Mouse (Mus musculus): ENCODE measurements at regions not wholly inside any gene's neighbourhood (a gene's known extent, or its start where the extent isn't known, plus 50 kb on each side); places are given as distances from the start of the nearest gene placed in this dataset.

DNA sequence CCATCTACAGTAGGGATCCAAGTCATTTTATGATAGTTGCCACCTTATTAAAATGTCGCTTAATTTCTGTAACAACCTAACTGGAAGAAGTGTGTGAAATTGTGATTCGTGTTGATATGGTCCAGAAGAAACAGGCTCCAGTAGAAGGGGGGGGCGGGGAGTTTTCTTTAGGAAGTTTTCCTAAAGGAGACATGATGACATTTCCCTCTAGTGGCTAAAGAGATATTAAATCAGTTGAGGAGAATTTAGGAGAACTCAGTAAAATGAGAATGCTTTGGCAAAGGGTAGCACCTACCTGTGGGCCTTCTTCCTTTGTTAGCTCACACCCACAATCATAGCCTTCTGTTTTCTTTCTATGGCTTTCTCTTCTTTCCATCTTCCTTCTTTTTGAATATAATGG is 107.7 kb downstream of the Tnfsf18 start:
- Histone ChIP-seq H3K27ac (no peak overlapping the region), H3K4me2 (ENCODE audit: low read length) (no peak overlapping the region), H3K4me3 (replicated peaks; ENCODE audit: low read depth, low read length) (no peak overlapping the region), H3K36me3 (ENCODE audit: insufficient read depth, low read length) (no peaks in the 10 kb centered on the region), H3K4me1 (replicated peaks; ENCODE audit: insufficient read depth, low read length) (no peaks in the 10 kb centered on the region), H3K27me3 (ENCODE audit: insufficient read depth, low read length) (no peaks in the 10 kb centered on the region), H3K9ac (ENCODE audit: low read depth, low read length) (no peak overlapping the region), H3K9me3 (replicated peaks; ENCODE audit: low read length) (no peaks in the 10 kb centered on the region)
- DNase-seq (ENCODE audit: low spot score): peak; percentile 68
- ATAC-seq (replicated peaks; ENCODE audit: low FRiP score, low read depth): no peak
- peak; percentile 59 for TF ChIP-seq CTCF (IDR thresholded peaks at IDR 0.05; ENCODE audit: low read depth)
- WGBS: 78% methylated on average over 3 of the region's 3 CpGs

DNA sequence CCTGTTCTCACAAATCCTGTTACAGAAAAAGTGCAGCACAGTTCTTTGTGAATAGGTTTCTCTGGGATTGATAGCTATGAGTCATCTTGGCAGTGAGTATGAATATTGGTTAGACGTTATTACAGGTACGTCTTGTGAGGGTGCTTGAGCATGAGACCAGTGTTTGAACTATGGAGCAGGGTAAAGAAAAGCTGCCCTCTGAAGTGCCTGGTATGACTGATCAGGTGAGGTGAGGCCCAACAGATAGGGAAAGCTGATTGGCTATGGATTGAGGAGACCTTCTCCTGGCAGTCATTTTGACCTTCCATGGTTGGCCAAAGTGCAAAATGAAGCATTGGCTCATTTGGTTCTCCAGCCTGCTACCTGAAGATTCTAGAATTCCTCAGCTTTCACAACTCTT is 106.7 kb downstream of the Tnfsf18 start:
- no peak overlapping the region for H3K4me2 ChIP-seq (ENCODE audit: low read length)
- ATAC-seq (replicated peaks; ENCODE audit: low FRiP score, low read depth): no peak
- H3K9ac ChIP-seq (ENCODE audit: low read depth, low read length): no peak overlapping the region
- TF ChIP-seq CTCF (IDR thresholded peaks at IDR 0.05; ENCODE audit: low read depth): no peak
- H3K27me3 ChIP-seq (ENCODE audit: insufficient read depth, low read length): no peaks in the 10 kb centered on the region
- no peaks in the 10 kb centered on the region for H3K4me1 ChIP-seq (replicated peaks; ENCODE audit: insufficient read depth, low read length)
- H3K9me3 ChIP-seq (replicated peaks; ENCODE audit: low read length): no peaks in the 10 kb centered on the region
- no peak for DNase-seq (ENCODE audit: low spot score)
- H3K27ac ChIP-seq: no peak overlapping the region
- H3K36me3 ChIP-seq (ENCODE audit: insufficient read depth, low read length): no peaks in the 10 kb centered on the region
- WGBS: 92% methylated on average over 2 of the region's 2 CpGs
- no peak overlapping the region for H3K4me3 ChIP-seq (replicated peaks; ENCODE audit: low read depth, low read length)

DNA sequence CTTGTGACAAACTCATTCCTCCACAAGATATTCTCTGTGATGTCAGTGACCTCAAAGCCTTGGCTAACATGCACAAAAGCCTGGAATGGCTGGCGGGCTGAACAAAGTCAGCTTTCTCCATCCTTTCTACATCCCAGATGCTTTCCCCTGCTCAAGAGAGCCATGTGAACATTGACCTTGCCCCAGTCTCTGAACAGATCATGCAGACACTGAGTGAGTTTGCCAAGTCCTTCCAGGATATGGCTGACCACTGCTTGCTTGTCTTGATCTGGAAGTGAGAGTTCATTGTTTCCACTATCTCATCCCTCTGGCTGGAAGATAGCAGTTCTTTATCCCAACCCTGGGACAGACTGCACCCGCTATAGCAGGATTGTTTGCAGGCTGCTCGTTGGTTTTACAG is 103.7 kb downstream of the Tnfsf18 start:
- no peaks in the 10 kb centered on the region for H3K4me1 ChIP-seq (replicated peaks; ENCODE audit: insufficient read depth, low read length)
- no peak overlapping the region for H3K4me2 ChIP-seq (ENCODE audit: low read length)
- TF ChIP-seq CTCF (IDR thresholded peaks at IDR 0.05; ENCODE audit: low read depth): no peak
- DNase-seq (ENCODE audit: low spot score) (no peak), ATAC-seq (replicated peaks; ENCODE audit: low FRiP score, low read depth) (no peak)
- WGBS: 79% methylated on average over 3 of the region's 3 CpGs
- H3K9ac ChIP-seq (ENCODE audit: low read depth, low read length): no peak overlapping the region
- no peaks in the 10 kb centered on the region for H3K9me3 ChIP-seq (replicated peaks; ENCODE audit: low read length)
- H3K4me3 ChIP-seq (replicated peaks; ENCODE audit: low read depth, low read length): no peak overlapping the region
- H3K27ac ChIP-seq: no peak overlapping the region
- H3K27me3 ChIP-seq (ENCODE audit: insufficient read depth, low read length): no peaks in the 10 kb centered on the region
- no peaks in the 10 kb centered on the region for H3K36me3 ChIP-seq (ENCODE audit: insufficient read depth, low read length)

DNA sequence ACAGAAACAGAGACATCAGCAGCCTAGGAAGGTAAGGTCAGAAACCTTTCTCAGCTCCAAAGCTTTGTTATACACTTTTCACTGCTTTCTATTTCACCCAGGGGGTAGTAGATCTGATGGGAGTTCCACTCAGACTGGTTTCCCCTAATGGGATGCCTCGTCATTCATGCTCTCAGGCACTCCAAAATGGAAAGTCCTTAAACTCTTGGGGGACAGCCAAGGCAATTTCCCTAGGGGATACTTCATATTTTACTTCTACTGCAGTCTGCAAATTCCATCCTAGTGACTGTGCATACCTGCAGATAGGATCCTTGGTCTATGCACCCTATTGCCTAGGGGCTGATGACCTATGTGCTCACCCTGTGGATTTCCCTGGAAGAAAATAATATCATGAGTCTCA is 82.1 kb downstream of the Tnfsf18 start:
- ATAC-seq (replicated peaks; ENCODE audit: low FRiP score, low read depth): no peak

DNA sequence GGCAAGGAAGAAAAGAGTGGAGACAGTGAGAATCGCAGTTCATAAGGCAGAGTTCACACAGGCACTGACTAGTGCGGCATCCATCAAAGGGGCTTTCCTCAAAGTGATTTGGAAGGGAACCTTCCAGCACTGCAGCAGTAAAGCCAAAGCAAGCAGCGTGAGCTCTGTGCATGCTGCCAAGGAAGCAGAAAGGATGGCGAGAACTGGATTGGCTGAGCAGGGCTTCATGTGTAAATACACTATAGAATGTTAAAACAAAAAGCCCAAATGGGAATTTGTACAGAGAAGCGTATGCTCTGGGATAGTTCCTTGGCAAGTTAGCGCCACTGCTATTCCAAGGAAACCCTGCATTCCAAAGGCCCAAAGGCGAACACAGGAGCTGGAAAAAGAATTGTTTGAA is 81.5 kb downstream of the Tnfsf18 start:
- Histone ChIP-seq H3K9me3 (replicated peaks; ENCODE audit: low read length) (no peaks in the 10 kb centered on the region), H3K27ac (no peak overlapping the region), H3K36me3 (ENCODE audit: insufficient read depth, low read length) (no peaks in the 10 kb centered on the region), H3K4me3 (replicated peaks; ENCODE audit: low read depth, low read length) (no peak overlapping the region), H3K4me1 (replicated peaks; ENCODE audit: insufficient read depth, low read length) (no peaks in the 10 kb centered on the region), H3K4me2 (ENCODE audit: low read length) (no peak overlapping the region), H3K9ac (ENCODE audit: low read depth, low read length) (no peak overlapping the region), H3K27me3 (ENCODE audit: insufficient read depth, low read length) (no peaks in the 10 kb centered on the region)
- no peak for TF ChIP-seq CTCF (IDR thresholded peaks at IDR 0.05; ENCODE audit: low read depth)
- peak; percentile 8 for DNase-seq (ENCODE audit: low spot score)
- ATAC-seq (replicated peaks; ENCODE audit: low FRiP score, low read depth): no peak
- 59% methylated on average over 7 of the region's 7 CpGs for WGBS

More for the DNA sequence above, 82.1 kb downstream of the Tnfsf18 start:
- Histone ChIP-seq H3K9ac (ENCODE audit: low read depth, low read length) (no peak overlapping the region), H3K9me3 (replicated peaks; ENCODE audit: low read length) (no peaks in the 10 kb centered on the region), H3K27ac (no peak overlapping the region), H3K4me1 (replicated peaks; ENCODE audit: insufficient read depth, low read length) (no peaks in the 10 kb centered on the region), H3K4me3 (replicated peaks; ENCODE audit: low read depth, low read length) (no peak overlapping the region), H3K4me2 (ENCODE audit: low read length) (no peak overlapping the region), H3K36me3 (ENCODE audit: insufficient read depth, low read length) (no peaks in the 10 kb centered on the region), H3K27me3 (ENCODE audit: insufficient read depth, low read length) (no peaks in the 10 kb centered on the region)
- DNase-seq (ENCODE audit: low spot score): peak; percentile 9
- no peak for TF ChIP-seq CTCF (IDR thresholded peaks at IDR 0.05; ENCODE audit: low read depth)
- WGBS: 59% methylated on average over 1 of the region's 1 CpGs

DNA sequence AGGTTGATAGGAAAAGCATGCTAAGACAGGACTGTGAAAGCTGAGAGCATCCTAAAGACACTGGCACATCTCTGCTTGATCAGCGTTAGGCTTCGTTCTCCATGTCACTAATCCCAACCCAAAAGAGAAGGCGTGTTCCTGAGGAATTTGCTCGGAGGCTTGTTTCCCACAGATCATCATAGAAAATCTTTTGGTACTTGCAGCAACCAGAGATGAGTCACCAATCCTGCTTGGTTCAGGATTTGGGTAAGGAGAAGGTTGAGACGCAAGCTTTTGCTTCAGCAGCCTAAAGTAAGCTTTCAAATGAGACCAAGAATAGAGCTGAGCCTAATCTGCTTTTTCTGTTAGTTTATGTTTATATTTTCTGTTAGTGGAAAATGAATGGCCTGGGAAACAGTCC is 80.7 kb downstream of the Tnfsf18 start:
- Histone ChIP-seq H3K36me3 (ENCODE audit: insufficient read depth, low read length) (no peaks in the 10 kb centered on the region), H3K4me2 (ENCODE audit: low read length) (no peak overlapping the region), H3K4me1 (replicated peaks; ENCODE audit: insufficient read depth, low read length) (no peaks in the 10 kb centered on the region), H3K9ac (ENCODE audit: low read depth, low read length) (no peak overlapping the region), H3K4me3 (replicated peaks; ENCODE audit: low read depth, low read length) (no peak overlapping the region), H3K27me3 (ENCODE audit: insufficient read depth, low read length) (no peaks in the 10 kb centered on the region), H3K9me3 (replicated peaks; ENCODE audit: low read length) (no peaks in the 10 kb centered on the region), H3K27ac (no peak overlapping the region)
- TF ChIP-seq CTCF (IDR thresholded peaks at IDR 0.05; ENCODE audit: low read depth): no peak
- WGBS: 85% methylated on average over 5 of the region's 5 CpGs
- DNase-seq (ENCODE audit: low spot score): no peak
- ATAC-seq (replicated peaks; ENCODE audit: low FRiP score, low read depth): no peak

DNA sequence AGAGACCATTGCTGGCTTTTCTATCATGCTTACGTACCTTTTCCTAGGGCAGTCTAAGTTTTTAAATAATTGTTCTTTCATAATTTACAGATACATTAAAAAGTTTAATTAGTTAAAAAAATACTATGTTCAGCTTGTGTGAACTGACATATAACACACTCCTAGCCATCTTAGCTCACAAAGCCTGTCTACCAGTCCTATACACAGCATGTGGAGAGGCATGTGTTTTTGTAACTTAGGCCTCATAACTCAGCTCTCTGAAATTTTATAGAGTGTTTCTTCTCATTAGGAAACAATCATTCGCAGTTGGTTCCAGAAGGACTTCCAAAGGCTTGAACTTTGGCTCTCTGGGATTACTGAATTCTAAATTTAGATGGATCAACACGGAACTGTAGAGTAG is 76.3 kb downstream of the Tnfsf18 start:
- Histone ChIP-seq H3K36me3 (ENCODE audit: insufficient read depth, low read length) (no peaks in the 10 kb centered on the region), H3K9ac (ENCODE audit: low read depth, low read length) (no peak overlapping the region), H3K4me3 (replicated peaks; ENCODE audit: low read depth, low read length) (no peak overlapping the region), H3K4me2 (ENCODE audit: low read length) (no peak overlapping the region), H3K27ac (no peak overlapping the region), H3K9me3 (replicated peaks; ENCODE audit: low read length) (no peaks in the 10 kb centered on the region), H3K4me1 (replicated peaks; ENCODE audit: insufficient read depth, low read length) (no peaks in the 10 kb centered on the region), H3K27me3 (ENCODE audit: insufficient read depth, low read length) (no peaks in the 10 kb centered on the region)
- DNase-seq (ENCODE audit: low spot score) (peak; percentile 37), ATAC-seq (replicated peaks; ENCODE audit: low FRiP score, low read depth) (no peak)
- 53% methylated on average over 3 of the region's 3 CpGs for WGBS
- no peak for TF ChIP-seq CTCF (IDR thresholded peaks at IDR 0.05; ENCODE audit: low read depth)

Data from kidney, postnatal 0 days (tissue).